Mouse (Mus musculus) limb, embryonic 10.5 days (tissue): Measurements from ENCODE around the gene Sec23b. TPM values are rescaled to one million over a fixed set of nuclear protein-coding genes. Genes with fewer than 3 reads are reported as not detected.

Source experiments
- DNase-seq: peaks from one replicate; pipeline ENCODE4 v3.0.0-alpha.2; 2017; ENCODE audit warnings: low spot score
- H3K27ac ChIP-seq: fragments of 300-500 bp; sonication (generic); 2 replicates; pipeline ENCODE4 v1.5.1; 2016; ENCODE audit warnings: mild to moderate bottlenecking
- H3K27me3 ChIP-seq: fragments of 300-500 bp; sonication (generic); 2 replicates; pipeline ENCODE4 v1.6.1; 2016; ENCODE audit warnings: low read depth, mild to moderate bottlenecking; ENCODE audit not compliant: poor library complexity, severe bottlenecking
- H3K36me3 ChIP-seq: fragments of 300-500 bp; sonication (generic); 2 replicates; pipeline ENCODE4 v1.6.1; 2016; ENCODE audit warnings: mild to moderate bottlenecking, moderate library complexity
- H3K4me1 ChIP-seq: fragments of 300-500 bp; sonication (generic); 2 replicates; pipeline ENCODE4 v1.6.1; 2016
- H3K4me3 ChIP-seq: fragments of 300-500 bp; sonication (generic); 2 replicates; pipeline ENCODE4 v1.5.1; 2016; ENCODE audit warnings: mild to moderate bottlenecking, moderate library complexity
- H3K9me3 ChIP-seq: fragments of 300-500 bp; sonication (generic); replicated peaks from 2 replicates; pipeline ENCODE4 v1.6.1; 2016; ENCODE audit warnings: mild to moderate bottlenecking
- WGBS: fragments of 180-500 bp; shearing (Covaris S2); methylation state at CpG from one replicate; pipeline ENCODE4 v1.1.7; 2016; 5-methylcytosine and 5-hydroxymethylcytosine counted together
- polyA plus RNA-seq: library from polyadenylated mRNA; unstranded; fragments of >200 nt; fragmentation: Nextera tagmentation; extraction: Ambion mirVana; gene quantifications from 2 replicates; pipeline ENCODE4 v1.2.1, GENCODE M21; 2016

Sec23b gene
- polyA plus RNA-seq: 105 and 112 TPM in 2 replicates

GRCm38 (mm10) chr2:144555820-144556552 is at the start of gene Sec23b:
Gene Sec23b, plus strand, starts transcription at chr2:144556229.
- Histone ChIP-seq H3K36me3 (peaks cover 17% of the 10 kb centered on the region), H3K4me1 (peaks cover 5% of the 10 kb centered on the region), H3K9me3 (no peaks in the 10 kb centered on the region), H3K4me3 (peak within 1 kb of the TSS; percentile 75), H3K27ac (peak within 1 kb of the TSS; percentile 91), H3K27me3 (no peaks in the 10 kb centered on the region)
- DNase-seq: peak; percentile 91
- under 1% methylated on average over 44 of the region's 44 CpGs for WGBS

DNA sequence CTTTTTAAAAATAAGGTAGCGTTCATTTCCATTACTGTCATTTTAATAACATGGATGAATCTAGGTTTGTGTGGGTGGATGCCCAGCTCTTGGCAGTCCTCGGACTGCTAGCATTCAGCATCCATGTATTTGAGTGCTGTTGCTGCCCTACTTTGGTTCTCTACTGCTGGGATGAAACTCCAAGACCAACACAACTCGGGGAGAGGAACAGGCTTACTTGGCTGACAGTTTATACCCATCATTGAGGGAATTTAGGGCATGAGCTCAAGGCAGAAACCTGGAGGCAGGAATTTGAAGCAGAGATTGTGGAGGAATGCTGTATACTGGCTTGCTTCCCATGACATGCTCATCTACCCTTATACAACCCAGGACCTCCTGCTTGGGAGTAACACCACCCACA is 41.4 kb upstream of the Sec23b start:
- H3K4me3 ChIP-seq: no peak overlapping the region
- no peak for DNase-seq
- H3K4me1 ChIP-seq: no peaks in the 10 kb centered on the region
- no peaks in the 10 kb centered on the region for H3K36me3 ChIP-seq
- H3K27me3 ChIP-seq: no peaks in the 10 kb centered on the region
- no peaks in the 10 kb centered on the region for H3K9me3 ChIP-seq
- H3K27ac ChIP-seq: no peak overlapping the region
- WGBS: 80% methylated on average over 3 of the region's 3 CpGs

DNA sequence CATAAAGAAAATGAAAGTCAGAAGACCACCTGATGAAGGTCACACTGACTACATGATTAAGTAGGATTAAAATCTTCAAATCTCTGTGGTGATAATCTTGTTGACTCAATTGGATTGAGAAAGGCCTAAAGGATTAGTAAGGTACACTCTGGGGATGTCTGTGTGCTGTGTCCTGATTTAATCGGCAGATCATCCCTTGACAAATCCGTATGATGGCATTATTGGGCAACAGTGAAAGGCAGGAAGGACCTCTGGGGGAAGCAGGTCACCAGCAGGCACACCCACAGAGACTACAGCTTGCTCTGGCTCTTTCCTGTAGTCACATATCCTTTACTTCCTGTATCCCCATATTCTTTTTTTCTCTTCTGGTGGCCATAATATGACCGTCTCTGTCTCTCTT is 36.3 kb upstream of the Sec23b start:
- Histone ChIP-seq H3K27me3 (no peaks in the 10 kb centered on the region), H3K27ac (no peak overlapping the region), H3K36me3 (no peaks in the 10 kb centered on the region), H3K9me3 (no peaks in the 10 kb centered on the region), H3K4me1 (no peaks in the 10 kb centered on the region), H3K4me3 (no peak overlapping the region)
- no peak for DNase-seq
- WGBS: 77% methylated on average over 3 of the region's 3 CpGs

DNA sequence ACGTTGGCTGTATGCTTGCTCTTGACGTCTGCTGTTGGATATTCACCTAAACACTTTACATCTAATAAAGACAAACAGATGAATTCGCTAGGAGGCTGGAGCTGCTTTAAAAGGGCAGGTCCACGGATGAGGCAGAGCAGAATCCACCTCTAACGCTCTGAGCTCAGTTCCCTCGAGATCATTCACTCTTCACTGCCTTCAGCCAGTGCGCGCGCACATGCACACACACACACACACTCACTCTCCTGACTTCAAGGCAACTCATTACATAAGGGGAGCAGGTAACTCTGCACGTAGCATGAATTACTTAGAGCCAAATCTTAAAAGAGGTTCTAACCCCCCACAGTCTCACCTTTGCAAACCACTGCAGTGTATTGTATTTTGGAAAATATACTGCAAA is 30.2 kb upstream of the Sec23b start:
- Histone ChIP-seq H3K4me3 (no peak overlapping the region), H3K36me3 (peaks cover 8% of the 10 kb centered on the region), H3K4me1 (peaks cover 15% of the 10 kb centered on the region), H3K9me3 (no peaks in the 10 kb centered on the region), H3K27me3 (peaks cover 9% of the 10 kb centered on the region; the same call in 1 of the 2 replicates), H3K27ac (no peak overlapping the region)
- no peak for DNase-seq
- WGBS: 65% methylated on average over 10 of the region's 10 CpGs

DNA sequence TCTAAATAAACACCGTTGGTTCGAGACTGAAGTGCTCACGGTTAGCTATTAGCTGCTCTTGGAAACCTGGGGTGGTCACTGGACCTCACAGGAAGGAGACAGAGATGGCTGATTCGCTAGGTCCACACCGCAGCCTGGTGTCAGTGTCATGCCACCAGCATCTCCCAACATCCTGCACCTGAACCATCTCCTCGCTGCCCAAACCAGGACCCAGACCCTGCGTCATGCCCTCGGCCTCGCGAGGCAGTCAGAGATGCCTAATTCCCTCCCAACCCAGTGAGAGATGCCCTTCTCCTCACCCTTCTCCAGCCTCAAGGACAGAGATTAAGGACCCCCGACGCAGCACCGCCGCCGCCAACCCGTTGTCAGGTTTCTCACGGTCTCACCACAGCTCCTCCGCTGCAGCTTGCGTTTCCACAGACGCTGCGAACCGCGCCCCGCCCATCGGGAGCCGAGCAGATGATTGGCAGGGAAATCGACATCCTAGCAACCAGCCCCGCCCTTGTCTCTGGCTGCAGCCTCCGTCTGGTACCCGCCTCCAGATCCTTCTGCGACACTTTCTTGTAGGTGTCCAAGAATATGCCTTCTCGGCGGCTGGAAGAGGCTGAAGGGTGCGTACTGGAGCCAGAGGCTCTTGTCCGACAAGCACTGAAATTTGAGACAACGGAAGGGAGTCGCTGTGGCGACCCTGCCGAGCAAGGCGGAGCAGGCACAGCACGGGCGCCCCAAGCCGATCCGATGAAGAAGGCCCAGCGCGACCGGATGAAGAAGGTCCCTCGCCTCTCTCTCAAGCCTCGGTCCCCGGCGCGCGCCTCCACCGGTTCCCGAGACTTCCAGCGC is 28.8 kb upstream of the Sec23b start, which contains the start of the genes Dzank1 and Polr3f:
TSS of gene Dzank1 (minus strand) at position 434 of the 840 bp plus-strand sequence.
TSS of gene Polr3f (plus strand) at position 738 of the 840 bp plus-strand sequence.
- peak within 1 kb of the TSS; percentile 92 for H3K27ac ChIP-seq
- peak; percentile 96 for DNase-seq
- peaks cover 15% of the 10 kb centered on the region for H3K4me1 ChIP-seq
- no peaks in the 10 kb centered on the region for H3K9me3 ChIP-seq
- H3K4me3 ChIP-seq: peak within 1 kb of the TSS; percentile 95
- WGBS: 2% methylated on average over 56 of the region's 56 CpGs
- H3K36me3 ChIP-seq: peaks cover 18% of the 10 kb centered on the region
- H3K27me3 ChIP-seq: peaks cover 9% of the 10 kb centered on the region; the same call in 1 of the 2 replicates

GRCm38 (mm10) chr2:144527821-144528174 is 28.2 kb upstream of the Sec23b start:
- H3K27ac ChIP-seq: peak overlapping the region; percentile 92
- whole genome bisulfite sequencing: under 1% methylated on average over 25 of the region's 25 CpGs
- H3K9me3 ChIP-seq: no peaks in the 10 kb centered on the region
- H3K4me1 ChIP-seq: peaks cover 15% of the 10 kb centered on the region
- peak overlapping the region; percentile 95 for H3K4me3 ChIP-seq
- peaks cover 24% of the 10 kb centered on the region for H3K36me3 ChIP-seq
- peaks cover 9% of the 10 kb centered on the region; the same call in 1 of the 2 replicates for H3K27me3 ChIP-seq
- no peak for DNase-seq

DNA sequence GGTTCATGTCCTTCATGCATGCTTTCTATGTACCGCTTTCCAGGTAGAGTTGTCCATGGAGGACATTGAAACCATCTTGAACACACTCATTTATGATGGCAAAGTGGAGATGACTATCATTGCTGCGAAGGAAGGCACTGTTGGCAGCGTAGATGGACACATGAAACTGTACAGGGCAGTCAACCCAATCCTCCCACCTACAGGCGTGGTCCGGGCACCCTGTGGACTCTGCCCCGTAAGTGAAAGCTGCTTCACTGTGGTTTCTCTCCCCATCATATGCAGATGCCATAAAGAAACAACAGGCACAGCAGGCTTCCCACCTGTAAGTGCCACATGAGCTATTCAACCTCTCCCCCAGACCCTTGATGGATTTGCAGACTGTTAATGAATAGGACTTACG is 18.9 kb upstream of the Sec23b start:
- H3K27me3 ChIP-seq: no peaks in the 10 kb centered on the region
- H3K27ac ChIP-seq: no peak overlapping the region
- WGBS: 97% methylated on average over 7 of the region's 7 CpGs
- H3K4me3 ChIP-seq: no peak overlapping the region
- no peaks in the 10 kb centered on the region for H3K4me1 ChIP-seq
- H3K9me3 ChIP-seq: no peaks in the 10 kb centered on the region
- H3K36me3 ChIP-seq: peaks cover 99% of the 10 kb centered on the region
- DNase-seq: no peak

- Histone ChIP-seq H3K27me3 (no peaks in the 10 kb centered on the region), H3K27ac (no peak overlapping the region), H3K36me3 (peaks cover 98% of the 10 kb centered on the region), H3K4me1 (no peaks in the 10 kb centered on the region), H3K9me3 (no peaks in the 10 kb centered on the region), H3K4me3 (no peak overlapping the region)
- WGBS: 93% methylated on average over 4 of the region's 4 CpGs
- DNase-seq: no peak
These were observed 14.8 kb upstream of the Sec23b start for GRCm38 (mm10) chr2:144541246-144541645.

GRCm38 (mm10) chr2:144543670-144544069 is 12.4 kb upstream of the Sec23b start:
- H3K4me1 ChIP-seq: no peaks in the 10 kb centered on the region
- peaks cover 95% of the 10 kb centered on the region for H3K36me3 ChIP-seq
- 92% methylated on average over 6 of the region's 6 CpGs for WGBS
- DNase-seq: no peak
- H3K27me3 ChIP-seq: no peaks in the 10 kb centered on the region
- no peak overlapping the region for H3K4me3 ChIP-seq
- H3K27ac ChIP-seq: no peak overlapping the region
- no peaks in the 10 kb centered on the region for H3K9me3 ChIP-seq

DNA sequence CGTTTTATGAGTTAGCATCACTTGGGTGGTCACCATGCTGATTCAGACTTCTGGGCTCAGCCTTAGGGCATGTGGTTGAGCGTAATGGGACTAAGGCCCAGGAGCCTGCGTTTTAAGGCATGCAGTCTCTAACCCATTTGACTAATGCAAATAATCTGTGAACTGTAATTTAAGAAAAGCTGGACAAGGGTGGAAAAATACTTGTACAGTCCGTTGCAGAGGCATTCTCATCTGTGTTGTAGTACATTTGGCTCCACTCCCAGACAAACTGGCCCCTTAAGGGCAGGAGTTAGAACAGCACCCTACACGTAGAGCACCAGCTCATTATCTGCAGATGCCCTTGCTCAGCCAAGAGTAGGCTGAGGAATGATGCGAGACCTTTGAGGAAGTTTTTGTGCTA is 11.4 kb upstream of the Sec23b start:
- H3K36me3 ChIP-seq: peaks cover 85% of the 10 kb centered on the region
- H3K4me1 ChIP-seq: no peaks in the 10 kb centered on the region
- H3K9me3 ChIP-seq: no peaks in the 10 kb centered on the region
- WGBS: 94% methylated on average over 6 of the region's 6 CpGs
- no peak for DNase-seq
- no peak overlapping the region for H3K27ac ChIP-seq
- no peaks in the 10 kb centered on the region for H3K27me3 ChIP-seq
- no peak overlapping the region for H3K4me3 ChIP-seq

DNA sequence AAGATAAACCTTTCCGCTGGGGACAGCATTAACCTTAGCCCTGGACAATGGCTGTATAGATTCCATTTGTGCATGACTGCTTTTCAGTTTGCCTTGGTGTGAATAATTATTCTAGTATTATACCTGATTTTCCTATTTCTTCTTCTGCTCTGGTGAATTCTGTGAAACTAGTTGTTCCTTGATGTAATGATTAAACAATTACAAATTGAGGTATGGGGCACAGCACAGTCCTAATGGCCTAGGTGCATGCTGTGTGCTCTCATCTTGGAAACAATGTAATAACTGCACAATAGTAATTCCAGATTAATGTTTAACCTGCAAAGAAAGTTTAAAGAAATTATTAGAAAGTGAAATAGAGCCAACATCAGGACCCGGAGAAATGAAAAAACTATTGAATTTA is 11.0 kb upstream of the Sec23b start:
- Histone ChIP-seq H3K4me3 (no peak overlapping the region), H3K27me3 (no peaks in the 10 kb centered on the region), H3K9me3 (no peaks in the 10 kb centered on the region), H3K36me3 (peaks cover 81% of the 10 kb centered on the region), H3K4me1 (peaks cover 3% of the 10 kb centered on the region; the same call in 1 of the 2 replicates), H3K27ac (no peak overlapping the region)
- no peak for DNase-seq
- 97% methylated on average over 2 of the region's 2 CpGs for WGBS

DNA sequence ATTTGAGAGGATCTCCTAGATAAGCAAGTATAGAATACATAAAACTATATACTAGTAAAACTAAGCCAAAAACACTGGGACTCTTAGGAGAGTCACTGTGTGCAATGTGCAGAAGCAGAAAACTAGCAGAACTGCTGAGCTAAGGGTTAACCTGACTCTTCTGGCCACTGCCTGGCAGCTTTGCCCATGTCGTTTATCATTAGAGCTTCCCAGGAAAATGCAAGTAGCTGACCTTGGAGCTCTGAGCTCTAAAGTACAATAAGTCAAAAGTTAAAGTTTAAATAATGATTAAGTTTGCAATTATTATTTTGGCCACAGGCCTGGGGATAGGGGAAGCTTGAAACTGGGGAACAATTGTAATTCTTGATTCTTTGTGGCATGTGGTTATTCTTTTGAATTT is 10.5 kb upstream of the Sec23b start:
- peaks cover 77% of the 10 kb centered on the region for H3K36me3 ChIP-seq
- H3K4me3 ChIP-seq: no peak overlapping the region
- peaks cover 3% of the 10 kb centered on the region; the same call in 1 of the 2 replicates for H3K4me1 ChIP-seq
- no peaks in the 10 kb centered on the region for H3K27me3 ChIP-seq
- H3K9me3 ChIP-seq: no peaks in the 10 kb centered on the region
- no peak for DNase-seq
- no peak overlapping the region for H3K27ac ChIP-seq
- 58% methylated on average over 1 of the region's 1 CpGs for WGBS

GRCm38 (mm10) chr2:144547559-144547958 is 8.5 kb upstream of the Sec23b start:
- H3K36me3 ChIP-seq: peaks cover 57% of the 10 kb centered on the region
- no peak for DNase-seq
- H3K4me1 ChIP-seq: peaks cover 3% of the 10 kb centered on the region; the same call in 1 of the 2 replicates
- H3K4me3 ChIP-seq: no peak overlapping the region
- no peaks in the 10 kb centered on the region for H3K9me3 ChIP-seq
- no peak overlapping the region for H3K27ac ChIP-seq
- 82% methylated on average over 4 of the region's 4 CpGs for WGBS
- no peaks in the 10 kb centered on the region for H3K27me3 ChIP-seq
